Mouse (Mus musculus) B cell, adult 2 months (primary cell): ENCODE data around the gene Rad51c.
"Not testable (repeated sequence)": the region's sequence is repeated elsewhere in the genome, so short reads cannot be mapped to it uniquely, and the experiment has no call there.

ENCODE experiments used
- DNase-seq, 2 experiments: peaks; one replicate each; pipeline ENCODE4 v3.0.0; 2022

The Rad51c gene

GRCm38 (mm10) chr11:87432447-87432846, 27.7 kb upstream of the Rad51c start:
- no peak for DNase-seq

GRCm38 (mm10) chr11:87431813-87432212, 27.1 kb upstream of the Rad51c start:
- DNase-seq = not testable (repeated sequence)

GRCm38 (mm10) chr11:87430374-87430773, 25.6 kb upstream of the Rad51c start:
- no peak for DNase-seq

- no peak for DNase-seq
Observed at GRCm38 (mm10) chr11:87429363-87429762, 24.6 kb upstream of the Rad51c start.

GRCm38 (mm10) chr11:87428051-87428673, 23.4 kb upstream of the Rad51c start:
- DNase-seq = no peak

GRCm38 (mm10) chr11:87427273-87428050, 22.7 kb upstream of the Rad51c start:
- DNase-seq = no peak

GRCm38 (mm10) chr11:87426450-87427250, 21.9 kb upstream of the Rad51c start:
- peak; percentile 92 to 94 for DNase-seq

- DNase-seq = no peak
Observed at GRCm38 (mm10) chr11:87426121-87426449, 21.3 kb upstream of the Rad51c start.

- peak; percentile 24 to 35 for DNase-seq
Observed at GRCm38 (mm10) chr11:87423551-87424325, 19.0 kb upstream of the Rad51c start.

GRCm38 (mm10) chr11:87422511-87423340, 18.0 kb upstream of the Rad51c start:
- DNase-seq = peak; percentile 89

- DNase-seq = no peak
Observed at GRCm38 (mm10) chr11:87421760-87422201, 17.0 kb upstream of the Rad51c start.

- no peak for DNase-seq
Observed at GRCm38 (mm10) chr11:87420861-87421260, 16.1 kb upstream of the Rad51c start.

GRCm38 (mm10) chr11:87416120-87416519, 11.4 kb upstream of the Rad51c start:
- DNase-seq = no peak

- DNase-seq = not testable (repeated sequence)
Observed at GRCm38 (mm10) chr11:87413412-87413811, 8.7 kb upstream of the Rad51c start.

- peak; percentile 100 for DNase-seq
Observed at GRCm38 (mm10) chr11:87404111-87404853, 472 bp downstream of the Rad51c start.

- DNase-seq = no peak
Observed at GRCm38 (mm10) chr11:87398402-87398801, 6.4 kb downstream of the Rad51c start.

- peak; percentile 45 to 52 for DNase-seq
Observed at GRCm38 (mm10) chr11:87393855-87394254, 10.9 kb downstream of the Rad51c start.

GRCm38 (mm10) chr11:87385676-87386075, 19.1 kb downstream of the Rad51c start:
- DNase-seq = no peak

GRCm38 (mm10) chr11:87384551-87384950, 20.2 kb downstream of the Rad51c start:
- no peak for DNase-seq

GRCm38 (mm10) chr11:87367865-87368580, 36.7 kb downstream of the Rad51c start:
- no peak for DNase-seq
